Mouse (Mus musculus) retina, postnatal 7 days (tissue): ENCODE measurements at regions not wholly inside any gene's neighbourhood (a gene's known extent, or its start where the extent isn't known, plus 50 kb on each side); places are given as distances from the start of the nearest gene placed in this dataset.

Experiments
- DNase-seq: peaks from one replicate; pipeline ENCODE4 v3.0.0-alpha.2; 2012; ENCODE audit warnings: low read depth, low spot score

GRCm38 (mm10) chr8:50180682-50181081 is 1336.9 kb upstream of the Tenm3 start:
- no peak for DNase-seq

- no peak for DNase-seq
Measured at GRCm38 (mm10) chr8:50164773-50165454, 1321.2 kb upstream of the Tenm3 start.

GRCm38 (mm10) chr8:50161076-50161475 is 1317.3 kb upstream of the Tenm3 start:
- no peak for DNase-seq

- DNase-seq: no peak
Measured at GRCm38 (mm10) chr8:50160326-50160725, 1316.6 kb upstream of the Tenm3 start.

GRCm38 (mm10) chr8:50139876-50140275 is 1296.1 kb upstream of the Tenm3 start:
- DNase-seq: no peak

GRCm38 (mm10) chr8:50120041-50120440 is 1276.3 kb upstream of the Tenm3 start:
- no peak for DNase-seq

- peak; percentile 25 for DNase-seq
Measured at GRCm38 (mm10) chr8:50082378-50082777, 1238.6 kb upstream of the Tenm3 start.

- no peak for DNase-seq
Measured at GRCm38 (mm10) chr8:50037096-50037495, 1193.3 kb upstream of the Tenm3 start.

GRCm38 (mm10) chr8:50027544-50027943 is 1183.8 kb upstream of the Tenm3 start:
- no peak for DNase-seq

GRCm38 (mm10) chr8:50007546-50007945 is 1163.8 kb upstream of the Tenm3 start:
- DNase-seq: no peak

GRCm38 (mm10) chr8:50004254-50004653 is 1160.5 kb upstream of the Tenm3 start:
- DNase-seq: no peak

GRCm38 (mm10) chr8:50003641-50004040 is 1159.9 kb upstream of the Tenm3 start:
- DNase-seq: no peak

GRCm38 (mm10) chr8:49998281-49999037 is 1154.7 kb upstream of the Tenm3 start:
- peak; percentile 27 for DNase-seq
